In the genomic region with DNA sequence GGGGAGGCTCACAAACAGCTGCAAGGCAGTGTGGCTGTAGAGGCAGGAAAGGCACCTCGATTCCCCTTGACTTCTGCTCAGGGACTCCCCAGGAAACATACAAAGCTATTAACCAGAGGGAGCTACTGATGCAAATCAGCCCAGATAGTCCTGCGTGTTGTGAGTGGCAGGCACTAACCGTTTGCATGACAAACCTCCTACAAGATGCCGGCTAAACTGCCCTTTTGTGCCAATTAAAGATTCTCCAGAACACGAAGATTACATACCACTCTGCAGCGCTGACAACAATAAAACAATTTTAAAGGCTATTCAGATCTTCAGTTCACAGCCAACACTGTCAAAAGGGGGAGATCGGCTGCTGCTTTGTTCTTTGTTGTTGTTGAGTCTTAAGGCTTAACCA, we compare ENCODE assay signal across 14 mouse cellular contexts.
DNase-seq lines count a peak whose midpoint lies in the region; ATAC-seq lines count a peak whose summit lies in the region.
"Had no signal": no experiment of that assay in that cellular context is flagged by ENCODE, and none has a peak within 500 bp of the region (broad histone marks: within the 10 kb centered on the region; RNA-seq: fewer than 3 reads in every experiment).

No protein-coding gene starts in this region.

- no peak for DNase-seq in kidney, postnatal 25 days
- DNase-seq in hindbrain, embryonic 11.5 days (ENCODE audit: low spot score), result no peak
- DNase-seq in layer of hippocampus, postnatal 10 days (ENCODE audit: low spot score in 2 of 2), result no peak
- DNase-seq in T-cell, adult 2 months (ENCODE audit: low spot score), result no peak
- no peak for DNase-seq in urinary bladder, adult 18-20 months (ENCODE audit: low spot score in 2 of 2)
- DNase-seq: gastrocnemius, postnatal 25 days; kidney, postnatal 36 days; right cerebral cortex, postnatal 14 days; thymus, postnatal 25 days had no signal

- H3K9ac ChIP-seq in kidney, embryonic 15.5 days, result no peak overlapping the region
- peak overlapping the region; percentile 0; the same call in 1 of the 2 replicates for H3K9ac ChIP-seq in hindbrain, embryonic 11.5 days (ENCODE audit: low read depth, low read length)
- H3K9ac ChIP-seq in neural tube, embryonic 12.5 days, result 0 out of 2 replicates have a peak overlapping the region, but pooled peaks have one; percentile 30
- H3K9ac ChIP-seq: limb, embryonic 12.5 days had no signal

- H3K4me2 ChIP-seq in kidney, embryonic 15.5 days, result no peak overlapping the region
- H3K4me2 ChIP-seq in hindbrain, embryonic 11.5 days (replicated peaks; ENCODE audit: low read depth, low read length), result no peak overlapping the region
- H3K4me2 ChIP-seq in neural tube, embryonic 12.5 days (replicated peaks), result no peak overlapping the region
- H3K4me2 ChIP-seq: limb, embryonic 12.5 days had no signal

- no peaks in the 10 kb centered on the region for H3K9me3 ChIP-seq in kidney, embryonic 15.5 days (replicated peaks)
- no peaks in the 10 kb centered on the region for H3K9me3 ChIP-seq in hindbrain, embryonic 11.5 days (ENCODE audit: control insufficient read depth, low read length)
- H3K9me3 ChIP-seq in neural tube, embryonic 12.5 days, result no peaks in the 10 kb centered on the region
- H3K9me3 ChIP-seq: limb, embryonic 12.5 days had no signal

- 17% methylated on average over 7 of the region's 7 CpGs for WGBS in kidney, embryonic 15.5 days
- WGBS in hindbrain, embryonic 11.5 days, result 20% methylated on average over 7 of the region's 7 CpGs
- WGBS in neural tube, embryonic 12.5 days, result 6% methylated on average over 7 of the region's 7 CpGs

- H3K27me3 ChIP-seq in kidney, embryonic 15.5 days, result no peaks in the 10 kb centered on the region
- no peaks in the 10 kb centered on the region for H3K27me3 ChIP-seq in hindbrain, embryonic 11.5 days (ENCODE audit: control insufficient read depth, insufficient read depth, low read length)
- H3K27me3 ChIP-seq in neural tube, embryonic 12.5 days (replicated peaks), result no peaks in the 10 kb centered on the region
- H3K27me3 ChIP-seq: limb, embryonic 12.5 days had no signal

- H3K36me3 ChIP-seq in kidney, embryonic 15.5 days, result no peaks in the 10 kb centered on the region
- H3K36me3 ChIP-seq in hindbrain, embryonic 11.5 days (ENCODE audit: control insufficient read depth, insufficient read depth, low read length), result no peaks in the 10 kb centered on the region
- no peaks in the 10 kb centered on the region for H3K36me3 ChIP-seq in neural tube, embryonic 12.5 days

- H3K27ac ChIP-seq in kidney, embryonic 15.5 days, result peak overlapping the region; percentile 32; the same call in 1 of the 2 replicates
- peak overlapping the region; percentile 77 for H3K27ac ChIP-seq in hindbrain, embryonic 11.5 days (ENCODE audit: low read depth, low read length)
- H3K27ac ChIP-seq in neural tube, embryonic 12.5 days, result peak overlapping the region; percentile 23; the same call in 1 of the 2 replicates
- H3K27ac ChIP-seq: limb, embryonic 12.5 days; macrophage had no signal

- H3K4me1 ChIP-seq in kidney, embryonic 15.5 days, result peaks cover 81% of the 10 kb centered on the region
- H3K4me1 ChIP-seq in hindbrain, embryonic 11.5 days (replicated peaks; ENCODE audit: control insufficient read depth, insufficient read depth, low read length), result peaks cover 38% of the 10 kb centered on the region
- peaks cover 72% of the 10 kb centered on the region for H3K4me1 ChIP-seq in neural tube, embryonic 12.5 days

- ATAC-seq in kidney, embryonic 15.5 days (replicated peaks; ENCODE audit: low FRiP score), result no peak
- peak; percentile 55 for ATAC-seq in activated CD4-positive, CD25-positive, alpha-beta regulatory T cell, adult 4 months
- no peak for ATAC-seq in hindbrain, embryonic 11.5 days (ENCODE audit: low FRiP score)
- no peak for ATAC-seq in neural tube, embryonic 12.5 days (ENCODE audit: low FRiP score, low read depth)

- H3K4me3 ChIP-seq in kidney, embryonic 15.5 days (replicated peaks), result no peak overlapping the region
- no peak overlapping the region for H3K4me3 ChIP-seq in hindbrain, embryonic 11.5 days (ENCODE audit: low read depth, low read length)
- no peak overlapping the region for H3K4me3 ChIP-seq in neural tube, embryonic 12.5 days
- H3K4me3 ChIP-seq: limb, embryonic 12.5 days had no signal

Comparison
In these comparisons a context has a peak if more than half of its experiments do, and no peak if none do; other contexts are left out.
1. H3K27ac ChIP-seq: peak in every context shown above with its lines; median percentile 77 in hindbrain, embryonic 11.5 days; 32 in kidney, embryonic 15.5 days; 23 in neural tube, embryonic 12.5 days.